Mouse (Mus musculus): ENCODE results near the gene Ccpg1.

Ccpg1 gene

DNA sequence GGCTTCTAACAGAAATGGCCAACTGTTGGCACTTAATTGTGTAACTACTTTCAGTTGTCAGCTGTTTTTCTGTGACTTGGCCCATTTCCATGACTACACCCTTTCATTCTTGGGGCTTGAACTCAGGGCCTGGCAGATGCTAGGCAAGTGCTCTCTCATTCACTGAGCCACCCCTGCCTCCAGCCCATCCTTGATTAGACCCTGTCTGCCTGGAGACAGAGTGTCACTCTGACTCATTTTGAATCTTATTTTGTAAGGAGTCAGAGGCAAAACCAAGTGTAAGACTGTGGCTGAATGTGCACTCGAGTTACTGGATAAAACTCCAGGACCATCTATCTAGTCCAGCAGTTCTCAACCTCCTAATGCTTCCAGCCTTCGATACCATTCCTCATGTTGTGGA, 62.7 kb downstream of the Ccpg1 start:
- DNase-seq = no peak

DNA sequence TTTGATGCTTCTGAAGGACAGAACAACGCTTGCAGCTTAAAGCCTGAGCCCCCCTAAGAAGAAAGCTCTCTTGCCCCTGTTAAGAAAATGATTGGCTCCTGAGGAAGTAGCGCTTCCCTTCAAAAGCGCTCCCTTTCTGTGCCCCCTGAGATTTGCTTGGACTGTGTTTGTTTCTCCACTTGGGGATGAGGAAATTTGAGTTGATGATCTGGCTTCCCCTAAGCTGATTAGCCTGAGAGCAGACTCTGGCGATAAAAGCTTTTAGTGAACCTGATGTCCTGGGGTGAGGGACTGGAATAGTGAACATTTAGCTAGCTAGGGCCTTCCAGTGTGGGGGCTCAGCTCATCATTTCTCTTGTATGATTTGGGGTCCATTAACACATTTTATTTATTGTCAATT, 63.7 kb downstream of the Ccpg1 start:
- DNase-seq = no peak

DNA sequence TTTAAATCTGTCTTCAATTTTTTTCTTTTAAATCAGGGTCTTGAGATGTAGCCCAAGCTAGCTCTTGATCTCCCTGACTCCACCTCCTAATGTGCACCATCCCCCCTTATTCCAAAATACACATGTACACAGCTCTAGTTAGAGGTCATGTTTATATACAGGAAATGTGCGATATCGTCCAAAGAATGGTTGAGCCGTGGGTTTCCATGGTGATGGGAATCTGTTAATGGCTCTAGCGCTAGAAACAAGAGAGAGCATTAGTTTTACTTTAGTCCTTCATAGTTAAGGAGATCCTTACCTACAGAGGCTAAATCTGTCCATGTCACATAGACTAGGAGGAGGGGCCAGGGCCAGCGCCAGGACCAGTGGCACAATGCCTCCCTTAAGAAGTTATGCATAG, 64.6 kb downstream of the Ccpg1 start:
- no peak for DNase-seq

DNA sequence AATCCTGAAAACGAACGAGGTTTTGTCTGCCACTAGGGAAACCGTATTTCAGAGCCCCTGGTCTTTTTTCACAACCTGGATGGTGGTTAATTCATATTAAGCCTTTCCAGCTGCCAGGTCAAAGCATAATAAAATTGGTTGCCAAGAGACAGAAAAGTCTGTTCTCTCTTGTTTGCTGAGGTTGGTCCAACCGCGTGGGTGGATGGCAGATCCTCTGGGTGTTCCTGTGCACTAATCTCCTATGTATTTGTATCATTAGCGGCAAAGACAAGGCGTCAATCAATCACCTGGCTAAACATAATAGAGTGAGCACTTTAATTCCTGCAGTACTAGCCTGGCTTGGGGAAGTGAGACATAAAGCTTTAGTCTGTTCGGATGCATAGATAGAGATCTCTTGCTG, 65.4 kb downstream of the Ccpg1 start:
- DNase-seq = no peak

DNA sequence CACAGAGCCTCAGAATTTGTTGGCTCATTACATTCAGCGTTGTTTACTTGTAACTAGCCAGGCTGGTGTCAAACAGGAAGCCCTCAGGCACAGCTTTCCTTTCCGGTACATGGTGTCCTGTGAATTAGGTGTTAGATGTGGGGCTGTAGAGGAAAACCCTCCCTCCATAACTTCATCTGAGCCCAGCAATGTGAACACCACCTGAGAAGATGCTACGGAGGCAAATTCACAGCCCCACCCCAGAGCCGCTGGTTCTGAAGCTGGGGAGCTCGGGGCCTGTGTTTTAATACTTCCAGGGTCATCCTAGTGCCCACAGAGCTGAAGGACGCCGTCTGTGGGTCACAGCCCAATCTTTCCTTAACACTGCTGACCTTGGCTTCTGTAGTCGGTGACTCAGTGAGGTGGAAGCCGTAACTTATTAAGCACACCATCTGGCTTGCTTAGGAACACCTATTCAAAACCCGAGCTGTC, 70.2 kb downstream of the Ccpg1 start:
- DNase-seq = no peak

DNA sequence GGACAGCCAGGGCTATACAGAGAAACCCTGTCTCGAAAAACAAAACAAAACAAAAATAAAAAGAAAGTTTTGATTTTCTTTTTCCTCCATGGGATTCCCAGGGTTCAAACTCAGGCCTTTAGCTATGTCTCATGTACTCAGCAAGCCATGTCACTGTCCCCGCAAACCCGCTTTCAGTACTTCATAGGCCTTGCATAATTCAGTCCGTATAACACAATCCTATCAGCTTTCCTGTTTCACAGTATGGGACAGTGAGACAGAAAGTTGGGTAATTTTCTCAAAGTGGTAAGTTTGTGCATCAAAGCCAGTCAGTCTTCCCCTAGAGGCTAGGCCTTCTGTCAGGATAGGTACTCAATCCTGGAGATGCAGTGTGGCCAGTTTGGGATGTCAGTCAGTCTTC, 74.0 kb downstream of the Ccpg1 start:
- DNase-seq = no peak

DNA sequence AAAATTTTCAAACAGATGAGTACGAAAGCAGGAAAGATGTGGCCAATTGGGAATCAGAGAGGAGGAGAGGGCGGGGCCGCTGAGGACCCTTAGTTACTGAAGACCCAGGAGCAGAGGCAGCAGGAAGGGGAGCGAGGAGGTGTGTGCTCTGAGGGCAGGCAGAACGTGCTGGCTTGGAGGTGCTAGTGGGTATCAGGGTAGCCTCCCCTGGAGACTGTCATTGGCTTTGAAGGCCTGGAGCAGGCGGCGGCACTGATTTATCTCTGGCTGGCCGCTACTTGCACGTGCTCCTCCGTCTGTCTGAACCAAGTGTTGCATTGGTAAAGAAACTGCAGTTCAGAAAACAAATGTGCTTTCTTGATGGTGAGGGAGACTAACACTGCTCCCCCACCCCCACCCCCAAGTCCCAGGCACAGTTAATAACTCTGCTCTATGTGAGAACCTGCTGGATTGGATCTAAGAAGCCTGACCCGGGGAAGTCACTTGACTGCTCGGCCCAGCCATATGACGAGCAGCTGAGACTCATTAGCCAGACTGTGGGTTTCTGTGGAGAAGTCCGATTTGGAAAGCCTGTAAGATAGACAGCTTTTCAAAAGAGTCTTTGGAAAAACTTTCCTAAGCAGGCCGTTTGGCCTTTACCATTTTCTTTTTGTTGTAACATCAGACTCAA, 78.5 kb downstream of the Ccpg1 start:
- DNase-seq = no peak
